24 mouse cellular contexts compared by ENCODE assay signal in genomic region chr3:59022251-59022650, GRCm38 (mm10). TPM values are rescaled to one million over a fixed set of nuclear protein-coding genes. Genes with fewer than 3 reads are reported as not detected.
A peak's percentile ranks its signal among the peaks of the same experiment; 100 is the strongest.
DNase-seq lines count a peak whose midpoint lies in the region; ATAC-seq lines count a peak whose summit lies in the region.
"Had no signal": no experiment of that assay in that cellular context is flagged by ENCODE, and none has a peak within 500 bp of the region (broad histone marks: within the 10 kb centered on the region; RNA-seq: fewer than 3 reads in every experiment).

No protein-coding gene starts in this region.

- H3K9ac ChIP-seq in heart, embryonic 12.5 days = no peak overlapping the region
- no peak overlapping the region for H3K9ac ChIP-seq in midbrain, embryonic 11.5 days (ENCODE audit: low read length)
- no peak overlapping the region for H3K9ac ChIP-seq in midbrain, embryonic 13.5 days (replicated peaks)

- H3K9me3 ChIP-seq in heart, embryonic 10.5 days = no peaks in the 10 kb centered on the region
- no peaks in the 10 kb centered on the region for H3K9me3 ChIP-seq in heart, embryonic 12.5 days (replicated peaks)
- no peaks in the 10 kb centered on the region for H3K9me3 ChIP-seq in megakaryocyte, embryonic 14.5 days
- H3K9me3 ChIP-seq in midbrain, embryonic 11.5 days (ENCODE audit: control insufficient read depth, low read length) = no peaks in the 10 kb centered on the region
- no peaks in the 10 kb centered on the region for H3K9me3 ChIP-seq in midbrain, embryonic 13.5 days
- H3K9me3 ChIP-seq: G1E had no signal

- peak; percentile 74 for DNase-seq in heart, adult 11 months
- DNase-seq in heart, postnatal 4 days = no peak
- DNase-seq in heart, embryonic 10.5 days (ENCODE audit: low spot score) = peak; percentile 57
- DNase-seq in midbrain, embryonic 11.5 days (ENCODE audit: low spot score, missing footprints) = peak; percentile 47
- DNase-seq: adrenal gland, adult 2 months; adrenal gland, adult 8-10 months; adrenal gland, postnatal 10 days; adrenal gland, postnatal 14 days; adrenal gland, postnatal 25 days; adrenal gland, postnatal 36 days; B cell, adult 2 months; cerebellum, adult 11 months; cerebellum, adult 11-12 months had no signal

- H3K36me3 ChIP-seq in heart, embryonic 10.5 days = no peaks in the 10 kb centered on the region
- no peaks in the 10 kb centered on the region for H3K36me3 ChIP-seq in heart, embryonic 12.5 days
- peaks cover 18% of the 10 kb centered on the region for H3K36me3 ChIP-seq in megakaryocyte, embryonic 14.5 days (replicated peaks; ENCODE audit: low read length)
- H3K36me3 ChIP-seq in midbrain, embryonic 11.5 days (ENCODE audit: control insufficient read depth, insufficient read depth, low read length) = no peaks in the 10 kb centered on the region
- H3K36me3 ChIP-seq in midbrain, embryonic 13.5 days = no peaks in the 10 kb centered on the region
- H3K36me3 ChIP-seq: G1E had no signal

- 83% methylated on average over 2 of the region's 2 CpGs for whole genome bisulfite sequencing in heart, embryonic 10.5 days
- 72% methylated on average over 2 of the region's 2 CpGs for WGBS in heart, embryonic 12.5 days
- 67% methylated on average over 2 of the region's 2 CpGs for WGBS in midbrain, embryonic 11.5 days
- WGBS in midbrain, embryonic 13.5 days = 60% methylated on average over 2 of the region's 2 CpGs

- H3K27me3 ChIP-seq in heart, embryonic 10.5 days (ENCODE audit: insufficient read depth, poor library complexity, severe bottlenecking) = no peaks in the 10 kb centered on the region
- no peaks in the 10 kb centered on the region for H3K27me3 ChIP-seq in heart, embryonic 12.5 days (replicated peaks)
- no peaks in the 10 kb centered on the region for H3K27me3 ChIP-seq in megakaryocyte, embryonic 14.5 days (replicated peaks)
- no peaks in the 10 kb centered on the region for H3K27me3 ChIP-seq in midbrain, embryonic 11.5 days (ENCODE audit: control insufficient read depth, insufficient read depth, low read length)
- no peaks in the 10 kb centered on the region for H3K27me3 ChIP-seq in midbrain, embryonic 13.5 days
- H3K27me3 ChIP-seq: CH12.LX, Patski had no signal

- H3K4me1 ChIP-seq in heart, embryonic 10.5 days = peaks cover 53% of the 10 kb centered on the region
- H3K4me1 ChIP-seq in heart, embryonic 12.5 days (replicated peaks) = peaks cover 39% of the 10 kb centered on the region
- H3K4me1 ChIP-seq in megakaryocyte, embryonic 14.5 days = peaks cover 99% of the 10 kb centered on the region
- no peaks in the 10 kb centered on the region for H3K4me1 ChIP-seq in midbrain, embryonic 11.5 days (ENCODE audit: control insufficient read depth, insufficient read depth, low read length)
- peaks cover 8% of the 10 kb centered on the region; the same call in 1 of the 2 replicates for H3K4me1 ChIP-seq in midbrain, embryonic 13.5 days (replicated peaks)

- no peak for ATAC-seq in heart, embryonic 12.5 days (ENCODE audit: insufficient number of reproducible peaks, low FRiP score)
- no peak for ATAC-seq in megakaryocyte, adult 5-6 weeks (ENCODE audit: poor library complexity, severe bottlenecking)
- no peak for ATAC-seq in midbrain, embryonic 11.5 days (ENCODE audit: low FRiP score)
- no peak for ATAC-seq in midbrain, embryonic 13.5 days
- ATAC-seq: activated CD4-positive, CD25-positive, alpha-beta regulatory T cell, adult 4 months; CD4-positive, CD25-positive, alpha-beta regulatory T cell, adult 4 months; Patski had no signal

- H3K27ac ChIP-seq in heart, embryonic 10.5 days = no peak overlapping the region
- no peak overlapping the region for H3K27ac ChIP-seq in heart, embryonic 12.5 days (ENCODE audit: poor library complexity, severe bottlenecking)
- no peak overlapping the region for H3K27ac ChIP-seq in midbrain, embryonic 11.5 days (ENCODE audit: low read depth, low read length)
- no peak overlapping the region for H3K27ac ChIP-seq in midbrain, embryonic 13.5 days

- no peak overlapping the region for H3K4me2 ChIP-seq in heart, embryonic 12.5 days
- no peak overlapping the region for H3K4me2 ChIP-seq in midbrain, embryonic 11.5 days
- H3K4me2 ChIP-seq in midbrain, embryonic 13.5 days (replicated peaks) = no peak overlapping the region

- H3K4me3 ChIP-seq in heart, embryonic 10.5 days = no peak overlapping the region
- H3K4me3 ChIP-seq in heart, embryonic 12.5 days = no peak overlapping the region
- peak overlapping the region; percentile 3 for H3K4me3 ChIP-seq in megakaryocyte, embryonic 14.5 days (replicated peaks)
- H3K4me3 ChIP-seq in midbrain, embryonic 11.5 days (ENCODE audit: low read depth, low read length) = no peak overlapping the region
- no peak overlapping the region for H3K4me3 ChIP-seq in midbrain, embryonic 13.5 days (replicated peaks)

RNA-seq across cellular contexts. Expression of gene Med12l, which starts 16.6 kb away (rescaled TPM):
- 10 to 100 TPM; 15.0 to 16.3 TPM for total RNA-seq in heart, postnatal 4 days (2021)
- 4.3 and 4.5 TPM in 2 replicates for polyA plus RNA-seq in heart, embryonic 10.5 days (2016; fragmentation: Nextera tagmentation; extraction: Ambion mirVana)
- polyA plus RNA-seq in heart, embryonic 12.5 days (2016; fragmentation: Nextera tagmentation; extraction: Ambion mirVana) = 5.1 and 5.6 TPM in 2 replicates
- 12.6 and 12.7 TPM in 2 replicates for polyA plus RNA-seq in megakaryocyte, embryonic 14.5 days (2012; ENCODE audit: insufficient read depth, low replicate concordance)
- total RNA-seq in megakaryocyte, adult 5-6 weeks (2015) = 0.20 and 0.25 TPM in 2 replicates
- total RNA-seq in megakaryocyte, adult 5-6 weeks (2017) = 0.29 and 0.45 TPM in 2 replicates
- 2.9 and 3.3 TPM in 2 replicates for polyA plus RNA-seq in midbrain, embryonic 11.5 days (2014; fragmentation: Nextera tagmentation; extraction: Ambion mirVana)
- 4.0 and 4.4 TPM in 2 replicates for polyA plus RNA-seq in midbrain, embryonic 13.5 days (2015; fragmentation: Nextera tagmentation; extraction: Ambion mirVana)
- total RNA-seq: MEL had no signal
- polyA plus RNA-seq: C2C12, G1E had no signal
